Mouse (Mus musculus): ENCODE measurements around the gene Ebf1. TPM values are rescaled to one million over a fixed set of nuclear protein-coding genes. Genes with fewer than 3 reads are reported as not detected.
A peak's percentile ranks its signal among the peaks of the same experiment; 100 is the strongest.
"Not testable (repeated sequence)": the region's sequence is repeated elsewhere in the genome, so short reads cannot be mapped to it uniquely, and the experiment has no call there.

Gene Ebf1
- total RNA-seq (2017), result 7.4 to 16.9 TPM (median 14.2 TPM) in 3 replicates

DNA sequence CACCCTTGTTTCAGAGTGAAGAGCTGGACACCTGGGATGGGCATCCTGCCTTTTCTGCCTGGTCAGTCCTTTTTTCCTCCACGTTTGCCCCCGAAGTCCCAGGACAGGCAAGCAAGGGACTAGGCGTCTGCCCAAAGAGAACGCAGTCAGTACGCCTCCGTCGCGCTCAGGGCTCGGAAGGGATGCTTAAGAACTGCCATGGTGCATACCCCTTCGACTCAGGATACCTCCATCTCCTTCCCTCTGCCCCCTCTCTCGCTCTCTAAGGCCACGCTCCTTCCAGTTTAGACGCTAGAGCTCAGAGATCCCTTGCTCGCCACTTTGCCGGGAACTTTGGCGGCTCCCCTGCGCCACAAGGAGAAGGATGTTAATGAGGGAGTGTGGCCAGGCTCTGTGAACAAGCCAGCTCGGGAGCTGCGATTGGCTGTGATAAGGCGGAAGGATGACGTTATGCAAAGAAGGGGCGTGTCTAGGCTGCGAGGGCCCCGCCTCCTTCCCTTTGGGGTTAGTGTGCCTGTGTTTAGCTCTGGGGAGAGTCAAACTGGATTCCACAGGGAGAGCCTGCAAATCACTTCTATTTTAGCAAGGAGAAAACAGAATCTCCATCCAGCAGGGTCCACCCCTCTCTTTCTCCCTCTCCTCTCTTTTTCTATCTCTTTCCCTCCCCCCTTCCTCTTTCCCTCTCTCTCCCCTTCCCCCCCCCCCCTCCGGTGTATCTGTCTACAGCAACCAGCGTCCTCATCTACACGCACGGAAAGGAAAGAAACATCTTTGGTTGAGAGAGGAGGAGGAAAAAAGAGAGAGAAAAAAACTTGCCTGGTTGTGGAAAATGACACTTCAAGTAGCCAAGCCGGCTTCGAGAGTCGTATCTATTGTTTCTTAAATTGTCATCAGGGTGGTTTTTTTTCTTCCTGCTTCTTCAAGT, at the start of gene Ebf1:
Gene Ebf1, plus strand, starts transcription at position 530 of the 925 bp plus-strand sequence.
- peak; percentile 54 for ATAC-seq (replicated peaks; ENCODE audit: insufficient number of reproducible peaks, low FRiP score, low TSS enrichment, poor library complexity, severe bottlenecking)

- not testable (repeated sequence) for ATAC-seq (replicated peaks; ENCODE audit: insufficient number of reproducible peaks, low FRiP score, low TSS enrichment, poor library complexity, severe bottlenecking)
Observed at GRCm38 (mm10) chr11:44570336-44570735, 46.8 kb upstream of the Ebf1 start.

- ATAC-seq (replicated peaks; ENCODE audit: insufficient number of reproducible peaks, low FRiP score, low TSS enrichment, poor library complexity, severe bottlenecking), result no peak
Observed at GRCm38 (mm10) chr11:44572781-44573180, 44.3 kb upstream of the Ebf1 start.

GRCm38 (mm10) chr11:44573396-44573795, 43.7 kb upstream of the Ebf1 start:
- no peak for ATAC-seq (replicated peaks; ENCODE audit: insufficient number of reproducible peaks, low FRiP score, low TSS enrichment, poor library complexity, severe bottlenecking)

DNA sequence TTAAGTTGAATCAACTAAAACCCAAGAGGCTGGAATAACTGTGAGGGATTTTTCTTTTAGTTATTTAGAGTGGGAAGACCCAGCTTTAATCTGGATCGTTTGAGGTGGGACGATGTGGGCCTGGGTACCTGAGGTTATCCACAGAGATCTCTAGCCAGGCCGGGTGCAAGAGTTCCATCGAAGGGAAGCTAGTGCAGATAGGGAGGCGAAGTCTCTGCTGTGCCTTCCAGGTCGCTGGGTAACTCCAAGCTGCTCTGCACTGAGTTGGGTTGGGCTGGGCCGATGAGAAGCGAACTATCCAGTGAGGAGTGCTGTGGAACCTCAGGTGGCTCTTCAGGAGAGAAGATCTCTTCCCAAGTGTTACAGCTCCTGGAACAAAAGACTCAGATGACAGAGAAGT, 42.7 kb upstream of the Ebf1 start:
- ATAC-seq (replicated peaks; ENCODE audit: insufficient number of reproducible peaks, low FRiP score, low TSS enrichment, poor library complexity, severe bottlenecking), result no peak

- ATAC-seq (replicated peaks; ENCODE audit: insufficient number of reproducible peaks, low FRiP score, low TSS enrichment, poor library complexity, severe bottlenecking), result no peak
Observed at GRCm38 (mm10) chr11:44574820-44575219, 42.3 kb upstream of the Ebf1 start.

DNA sequence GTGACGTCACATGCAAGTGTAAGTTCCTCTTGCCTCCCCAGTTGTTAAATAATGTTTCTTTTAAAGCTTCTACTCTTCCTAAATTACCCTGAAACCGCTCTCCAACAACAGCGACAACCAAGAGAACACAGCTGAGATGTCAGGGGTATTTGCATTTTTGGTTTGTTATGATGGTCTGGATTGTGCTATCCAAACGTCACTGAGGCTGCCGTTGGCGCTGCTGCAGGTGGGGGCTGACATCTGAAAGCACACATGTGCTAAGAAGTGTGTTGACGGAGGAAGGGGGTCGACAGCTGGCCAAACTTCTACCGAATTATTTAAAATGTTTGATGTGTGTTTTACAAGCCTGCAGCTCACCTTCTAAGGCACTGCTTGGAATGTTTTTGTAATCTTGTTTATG, 39.2 kb upstream of the Ebf1 start:
- ATAC-seq (replicated peaks; ENCODE audit: insufficient number of reproducible peaks, low FRiP score, low TSS enrichment, poor library complexity, severe bottlenecking), result no peak

DNA sequence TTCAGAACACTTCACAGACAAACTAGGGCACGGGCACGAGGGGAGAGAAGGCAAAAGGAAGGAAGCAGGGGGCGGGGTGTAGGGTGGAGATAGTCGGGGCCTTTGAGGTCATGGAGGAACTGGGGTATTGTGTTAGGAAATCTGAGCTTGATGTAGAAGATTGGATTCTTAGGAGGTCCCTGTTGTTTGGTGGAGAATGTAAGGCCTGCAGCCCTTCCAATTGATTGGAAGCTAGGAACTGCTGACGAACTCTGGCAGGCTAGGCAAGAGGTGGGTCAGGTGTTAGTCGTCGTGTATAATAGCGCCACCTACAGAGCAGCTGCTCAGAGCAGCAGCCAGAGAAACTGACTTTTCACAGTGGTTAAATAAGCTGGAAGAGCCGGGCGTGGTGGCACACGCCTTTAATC, 35.8 kb upstream of the Ebf1 start:
- 0 out of 2 replicates have a peak, but pooled peaks have one; percentile 47 for ATAC-seq (replicated peaks; ENCODE audit: insufficient number of reproducible peaks, low FRiP score, low TSS enrichment, poor library complexity, severe bottlenecking)

DNA sequence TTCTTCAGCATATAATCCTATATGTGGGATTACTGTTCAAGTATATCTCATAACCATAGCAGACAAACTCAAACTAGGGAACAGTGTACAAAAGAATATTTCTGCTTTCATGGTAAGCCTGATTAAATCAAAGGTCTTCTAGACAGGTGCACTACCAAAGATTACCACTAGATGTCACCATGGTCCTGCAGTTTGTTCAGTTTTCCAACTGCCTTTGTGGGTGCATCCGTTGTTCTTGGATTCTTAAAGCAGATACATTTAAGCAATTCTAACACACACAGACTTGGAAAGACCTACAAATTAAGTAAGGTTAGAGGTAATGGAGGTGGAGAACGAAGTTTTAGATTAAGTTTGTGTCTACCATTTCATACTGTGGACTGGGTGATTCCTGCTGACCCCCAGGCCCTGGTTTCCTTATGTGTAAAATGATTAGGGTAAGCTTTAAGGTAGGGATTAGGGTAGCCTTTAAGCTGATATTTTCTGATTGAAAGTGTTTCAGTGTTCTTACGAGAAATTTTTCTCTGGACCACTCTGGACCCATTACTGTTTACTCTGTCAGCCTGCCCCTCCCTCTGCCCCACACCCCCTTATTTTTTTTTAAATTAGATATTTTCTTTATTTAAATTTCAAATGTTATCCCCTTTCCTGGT, 30.9 kb upstream of the Ebf1 start:
- peak; percentile 84; the same call in 1 of the 2 replicates for ATAC-seq (replicated peaks; ENCODE audit: insufficient number of reproducible peaks, low FRiP score, low TSS enrichment, poor library complexity, severe bottlenecking)

DNA sequence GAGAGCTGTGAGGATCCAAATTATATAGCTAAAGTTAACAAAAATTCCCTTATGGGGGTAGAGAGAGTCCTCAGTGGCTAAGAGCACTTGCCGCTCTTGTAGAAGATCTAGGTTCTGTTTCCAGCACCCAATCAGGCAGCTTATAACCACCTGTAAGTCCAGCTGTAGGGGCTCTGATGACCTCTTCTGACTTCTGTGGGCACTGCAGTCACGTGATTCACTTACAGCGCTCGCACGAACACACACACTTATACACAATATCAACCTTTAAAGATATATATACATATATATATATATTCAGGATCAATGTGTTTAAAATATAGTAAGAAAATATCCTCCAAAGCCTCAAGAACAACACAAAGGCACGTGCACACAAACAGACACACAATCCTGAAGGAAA, 24.1 kb upstream of the Ebf1 start:
- no peak for ATAC-seq (replicated peaks; ENCODE audit: insufficient number of reproducible peaks, low FRiP score, low TSS enrichment, poor library complexity, severe bottlenecking)

- no peak for ATAC-seq (replicated peaks; ENCODE audit: insufficient number of reproducible peaks, low FRiP score, low TSS enrichment, poor library complexity, severe bottlenecking)
Observed at GRCm38 (mm10) chr11:44594768-44595167, 22.3 kb upstream of the Ebf1 start.

DNA sequence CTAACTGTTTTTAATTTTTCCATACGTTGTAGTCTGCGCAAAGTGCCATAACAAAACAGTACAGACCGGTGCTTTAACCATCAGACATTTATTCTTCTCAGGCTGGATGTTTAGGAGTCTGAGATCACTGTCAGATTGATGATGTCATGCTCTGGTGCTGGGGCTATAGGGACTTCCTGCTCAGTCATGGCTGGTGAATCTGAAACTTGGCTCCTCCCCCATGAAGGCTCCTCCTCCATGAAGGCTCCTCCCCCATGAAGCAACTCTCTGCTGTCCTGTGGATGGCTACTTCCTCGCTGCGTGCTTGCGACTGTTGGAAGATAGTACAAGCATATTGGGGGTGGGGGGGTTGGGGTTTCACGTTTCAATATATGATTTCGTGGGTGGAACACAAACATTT, 10.2 kb upstream of the Ebf1 start:
- no peak for ATAC-seq (replicated peaks; ENCODE audit: insufficient number of reproducible peaks, low FRiP score, low TSS enrichment, poor library complexity, severe bottlenecking)

- ATAC-seq (replicated peaks; ENCODE audit: insufficient number of reproducible peaks, low FRiP score, low TSS enrichment, poor library complexity, severe bottlenecking), result no peak
Observed at GRCm38 (mm10) chr11:44608646-44609045, 8.5 kb upstream of the Ebf1 start.

DNA sequence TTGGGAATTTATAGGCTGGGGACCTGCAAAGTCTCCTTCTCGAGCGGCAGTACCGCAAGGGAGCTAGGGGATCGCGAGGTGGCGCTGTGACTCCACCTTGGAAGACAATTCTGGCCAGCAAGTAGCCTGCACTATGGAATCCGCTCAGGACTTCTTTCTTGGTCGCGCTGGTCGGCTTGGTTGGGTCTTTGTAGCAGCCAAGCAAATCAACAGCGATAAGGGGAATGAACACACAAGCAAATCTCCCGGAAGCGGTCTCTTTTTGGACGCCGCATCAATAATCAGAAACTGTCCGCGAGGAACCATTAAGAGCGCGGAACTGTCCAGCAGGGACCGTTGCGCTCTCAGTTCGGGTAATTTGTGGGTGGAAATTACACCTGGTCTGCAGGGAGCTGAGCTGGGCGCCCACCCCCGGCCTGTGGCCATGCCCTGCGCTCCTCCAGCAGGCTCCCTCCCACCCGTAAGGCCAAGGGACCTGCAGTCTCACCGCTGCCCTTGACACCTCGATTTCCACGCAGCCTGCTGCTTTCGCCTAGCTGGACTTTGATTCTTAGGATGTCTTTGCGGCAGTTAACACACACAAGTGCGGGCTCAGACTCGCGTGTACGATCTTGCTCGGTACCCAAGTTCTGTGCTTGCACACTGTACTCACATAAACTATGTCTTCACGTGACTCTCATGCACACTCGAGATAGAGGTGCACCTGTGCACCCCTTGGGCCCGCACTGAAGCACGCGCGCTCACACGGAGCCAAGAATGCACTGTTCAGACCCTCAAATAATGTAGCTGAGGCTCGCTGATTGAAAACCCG, 5.9 kb upstream of the Ebf1 start:
- ATAC-seq (replicated peaks; ENCODE audit: insufficient number of reproducible peaks, low FRiP score, low TSS enrichment, poor library complexity, severe bottlenecking), result no peak

GRCm38 (mm10) chr11:44612156-44612555, 5.0 kb upstream of the Ebf1 start:
- no peak for ATAC-seq (replicated peaks; ENCODE audit: insufficient number of reproducible peaks, low FRiP score, low TSS enrichment, poor library complexity, severe bottlenecking)

GRCm38 (mm10) chr11:44612681-44613410, 4.3 kb upstream of the Ebf1 start:
- ATAC-seq (replicated peaks; ENCODE audit: insufficient number of reproducible peaks, low FRiP score, low TSS enrichment, poor library complexity, severe bottlenecking), result no peak

GRCm38 (mm10) chr11:44613411-44614180, 3.5 kb upstream of the Ebf1 start:
- ATAC-seq (replicated peaks; ENCODE audit: insufficient number of reproducible peaks, low FRiP score, low TSS enrichment, poor library complexity, severe bottlenecking), result no peak

Data from monocyte, adult 5-6 weeks (primary cell).